Comparison of ENCODE assay signal across 10 mouse cellular contexts in genomic region chr6:128849902-128850301, GRCm38 (mm10). TPM values are rescaled to one million over a fixed set of nuclear protein-coding genes. Genes with fewer than 3 reads are reported as not detected.
DNase-seq lines count a peak whose midpoint lies in the region; ATAC-seq and TF ChIP-seq lines count a peak whose summit lies in the region.
"Had no signal": no experiment of that assay in that cellular context is flagged by ENCODE, and none has a peak within 500 bp of the region (broad histone marks: within the 10 kb centered on the region; RNA-seq: fewer than 3 reads in every experiment).

No protein-coding gene starts in this region.

- whole genome bisulfite sequencing in forebrain, embryonic 11.5 days = 61% methylated on average over 2 of the region's 2 CpGs
- WGBS in liver, embryonic 14.5 days (ENCODE audit: insufficient replicate concordance) = 38% methylated on average over 2 of the region's 2 CpGs
- 51% methylated on average over 2 of the region's 2 CpGs for WGBS in olfactory bulb, adult 2 months

- no peak for ATAC-seq in forebrain, embryonic 11.5 days (replicated peaks; ENCODE audit: low FRiP score)
- no peak for ATAC-seq in liver, embryonic 14.5 days (ENCODE audit: insufficient read depth)

- peaks cover 17 to 47% of the 10 kb centered on the region in 2 experiments for H3K4me1 ChIP-seq in CH12.LX (ENCODE audit: control insufficient read depth in 1 of 2, insufficient read depth in 2 of 2)
- H3K4me1 ChIP-seq in forebrain, embryonic 11.5 days (replicated peaks; ENCODE audit: control insufficient read depth, insufficient read depth, low read length) = no peaks in the 10 kb centered on the region
- peaks cover 0 to 12% of the 10 kb centered on the region in 2 experiments; a peak in 2 of 4 replicates for H3K4me1 ChIP-seq in liver, embryonic 14.5 days (replicated peaks; ENCODE audit: control insufficient read depth in 2 of 2, insufficient read depth in 2 of 2, low read length in 1 of 2)
- peaks cover 7% of the 10 kb centered on the region for H3K4me1 ChIP-seq in olfactory bulb, adult 2 months (ENCODE audit: control insufficient read depth, insufficient read depth, low read length)

- peaks cover 23 to 57% of the 10 kb centered on the region in 2 experiments for H3K36me3 ChIP-seq in CH12.LX (replicated peaks in 1 of 2; ENCODE audit: control insufficient read depth in 1 of 2, insufficient read depth in 1 of 2, low read length in 1 of 2)
- no peaks in the 10 kb centered on the region for H3K36me3 ChIP-seq in forebrain, embryonic 11.5 days (ENCODE audit: control insufficient read depth, insufficient read depth, low read length)
- no peaks in the 10 kb centered on the region for H3K36me3 ChIP-seq in liver, embryonic 14.5 days (replicated peaks; ENCODE audit: control insufficient read depth, insufficient read depth, low read depth)

- H3K79me2 ChIP-seq in CH12.LX (replicated peaks; ENCODE audit: control insufficient read depth, extremely low read depth, insufficient read depth, poor library complexity, severe bottlenecking) = peaks cover 30% of the 10 kb centered on the region

- TF ChIP-seq CTCF in layer of hippocampus, adult 2 months (conservative IDR thresholded peaks at IDR 0.05) = peak; percentile 81
- TF ChIP-seq CTCF in CH12.LX (conservative IDR thresholded peaks at IDR 0.05 in 1 of 2, IDR thresholded peaks at IDR 0.05 in 1 of 2; ENCODE audit: low read depth in 2 of 2, low read length in 2 of 2) = peak; percentile 60 to 75
- peak; percentile 72 for TF ChIP-seq CTCF in liver, embryonic 14.5 days (IDR thresholded peaks at IDR 0.05; ENCODE audit: low read depth)
- TF ChIP-seq CTCF in olfactory bulb, adult 2 months (IDR thresholded peaks at IDR 0.05; ENCODE audit: insufficient read depth, low read depth, low read length) = 0 out of 2 replicates have a peak, but pooled peaks have one; percentile 10

- H3K4me3 ChIP-seq in layer of hippocampus, adult 2 months = no peak overlapping the region
- no peak overlapping the region for H3K4me3 ChIP-seq in CH12.LX (replicated peaks in 1 of 3; ENCODE audit: low read depth in 2 of 3, low read length in 2 of 3, poor library complexity in 1 of 3)
- H3K4me3 ChIP-seq in forebrain, embryonic 11.5 days (ENCODE audit: low read depth, low read length) = no peak overlapping the region
- H3K4me3 ChIP-seq in liver, embryonic 14.5 days (ENCODE audit: insufficient read depth in 1 of 2, low read depth in 2 of 2, low read length in 2 of 2) = no peak overlapping the region
- no peak overlapping the region for H3K4me3 ChIP-seq in olfactory bulb, adult 2 months (ENCODE audit: insufficient read depth, low read depth, low read length)

- no peak overlapping the region for H3K4me2 ChIP-seq in CH12.LX (ENCODE audit: insufficient read depth, low read depth, poor library complexity, severe bottlenecking)
- no peak overlapping the region for H3K4me2 ChIP-seq in forebrain, embryonic 11.5 days (ENCODE audit: low read depth, low read length, severe bottlenecking)
- H3K4me2 ChIP-seq in liver, embryonic 14.5 days (ENCODE audit: low read depth) = no peak overlapping the region

- peak in 1 of 2 experiments; percentile 52 for DNase-seq in layer of hippocampus, adult 2 months (ENCODE audit: low spot score in 2 of 2)
- no peak for DNase-seq in layer of hippocampus, adult 9-10 months (ENCODE audit: low spot score)
- DNase-seq in CH12.LX (ENCODE audit: extremely low read depth) (peak; percentile 56), adipocyte (ENCODE audit: low spot score) (peak; percentile 82)
- peak; percentile 79 for DNase-seq in forebrain, embryonic 11.5 days (ENCODE audit: low spot score)
- no peak for DNase-seq in liver, embryonic 14.5 days (ENCODE audit: low read depth in 3 of 3, low spot score in 3 of 3)
- no peak for DNase-seq in urinary bladder, postnatal 10 days (ENCODE audit: low spot score)

- no peak for TF ChIP-seq EP300 in CH12.LX (IDR thresholded peaks at IDR 0.05; ENCODE audit: low read length)
- TF ChIP-seq EP300 in liver, embryonic 14.5 days (IDR thresholded peaks at IDR 0.05; ENCODE audit: low read depth) = no peak

- TF ChIP-seq RAD21 in CH12.LX (IDR thresholded peaks at IDR 0.05; ENCODE audit: low read depth, low read length) = peak; percentile 55

- H3K9ac ChIP-seq in CH12.LX (ENCODE audit: insufficient read depth, low read depth) = no peak overlapping the region
- no peak overlapping the region for H3K9ac ChIP-seq in forebrain, embryonic 11.5 days (ENCODE audit: low read length)
- H3K9ac ChIP-seq in liver, embryonic 14.5 days (replicated peaks) = no peak overlapping the region

- no peak for TF ChIP-seq POLR2A in CH12.LX (IDR thresholded peaks at IDR 0.05; ENCODE audit: low read depth, low read length)
- TF ChIP-seq POLR2A in olfactory bulb, adult 2 months (IDR thresholded peaks at IDR 0.05; ENCODE audit: insufficient read depth, low read depth, low read length) = no peak

- in situ Hi-C loops in CH12.LX (cut with MboI; ENCODE audit: low pct_ligation_motif_present, low pct_unique_long_range_greater_than_20kb, low sequenced_read_pairs) = loop anchor here (5.0 to 25.0 kb wide), 2 partner anchors 402 to 512 kb away; no protein-coding TSS in a partner anchor

- dilution Hi-C loops in CH12.LX (cut with MboI; ENCODE audit: extremely low pct_ligation_motif_present, extremely low pct_unique_long_range_greater_than_20kb, low sequenced_read_pairs) = no loop called here

- no peaks in the 10 kb centered on the region for H3K9me3 ChIP-seq in CH12.LX (replicated peaks; ENCODE audit: low read length)
- H3K9me3 ChIP-seq in forebrain, embryonic 11.5 days (ENCODE audit: control insufficient read depth, low read length) = no peaks in the 10 kb centered on the region
- no peaks in the 10 kb centered on the region for H3K9me3 ChIP-seq in liver, embryonic 14.5 days (ENCODE audit: control insufficient read depth, low read length)

- no peak overlapping the region for H3K27ac ChIP-seq in layer of hippocampus, adult 2 months
- H3K27ac ChIP-seq in CH12.LX (ENCODE audit: insufficient read depth, low read depth) = no peak overlapping the region
- H3K27ac ChIP-seq in forebrain, embryonic 11.5 days (ENCODE audit: low read depth, low read length) = no peak overlapping the region
- no peak overlapping the region for H3K27ac ChIP-seq in liver, embryonic 14.5 days
- H3K27ac ChIP-seq in olfactory bulb, adult 2 months (ENCODE audit: insufficient read depth, low read depth, low read length) = no peak overlapping the region

- H3K27me3 ChIP-seq in CH12.LX (replicated peaks) = no peaks in the 10 kb centered on the region
- H3K27me3 ChIP-seq in forebrain, embryonic 11.5 days (ENCODE audit: control insufficient read depth, insufficient read depth, low read length) = no peaks in the 10 kb centered on the region
- H3K27me3 ChIP-seq in liver, embryonic 14.5 days (ENCODE audit: control insufficient read depth, insufficient read depth, low read length) = no peaks in the 10 kb centered on the region

TF ChIP-seq in CH12.LX, 34 proteins besides CTCF, POLR2A, EP300 and RAD21:
- TF ChIP-seq ZC3H11A (IDR thresholded peaks at IDR 0.05; ENCODE audit: low read depth, low read length) (0 out of 2 replicates have a peak, but pooled peaks have one; percentile 23), SIN3A (IDR thresholded peaks at IDR 0.05; ENCODE audit: low read length) (no peak), MXI1 (IDR thresholded peaks at IDR 0.05; ENCODE audit: low read depth, low read length) (no peak), PAX5 (IDR thresholded peaks at IDR 0.05; ENCODE audit: low read length) (no peak), SMC3 (IDR thresholded peaks at IDR 0.05; ENCODE audit: low read depth, low read length) (peak; percentile 63)

RNA-seq across cellular contexts. Expression of gene Klrb1b, which starts 23.8 kb away (rescaled TPM):
- not detected for total RNA-seq in layer of hippocampus, adult 2 months (2021)
- total RNA-seq in CH12.LX (2012; rRNA removed) (not detected in 2 replicates), CH12.LX (2014; rRNA removed) (not detected in 2 replicates)
- polyA plus RNA-seq in CH12.LX (2012; ENCODE audit: insufficient read length, low read depth) = not detected in 2 replicates
- not detected in 2 replicates for polyA plus RNA-seq in forebrain, embryonic 11.5 days (2014; fragmentation: Nextera tagmentation; extraction: Ambion mirVana)
- 0.08 and 0.18 TPM in 2 replicates for polyA plus RNA-seq in liver, embryonic 14.5 days (2012; rRNA removed)
- 0.13 TPM in 1 of 2 replicates, not detected in the other for polyA plus RNA-seq in liver, embryonic 14.5 days (2014; fragmentation: Nextera tagmentation; extraction: Ambion mirVana)
- not detected in 2 replicates for polyA plus RNA-seq in olfactory bulb, adult 2 months (2012; ENCODE audit: insufficient read depth, insufficient read length, low replicate concordance, missing spikeins)
- polyA plus RNA-seq: frontal cortex, adult 2 months had no signal

RNA-seq across cellular contexts. Expression of gene Gm44511, which starts 23.8 kb away (rescaled TPM):
- not detected for total RNA-seq in layer of hippocampus, adult 2 months (2021)
- total RNA-seq in CH12.LX (2012; rRNA removed) (not detected in 2 replicates), CH12.LX (2014; rRNA removed) (not detected in 2 replicates)
- polyA plus RNA-seq in CH12.LX (2012; ENCODE audit: insufficient read length, low read depth) = not detected in 2 replicates
- polyA plus RNA-seq in forebrain, embryonic 11.5 days (2014; fragmentation: Nextera tagmentation; extraction: Ambion mirVana) = not detected in 2 replicates
- not detected in 2 replicates for polyA plus RNA-seq in liver, embryonic 14.5 days (2012; rRNA removed)
- polyA plus RNA-seq in liver, embryonic 14.5 days (2014; fragmentation: Nextera tagmentation; extraction: Ambion mirVana) = not detected in 2 replicates
- not detected in 2 replicates for polyA plus RNA-seq in olfactory bulb, adult 2 months (2012; ENCODE audit: insufficient read depth, insufficient read length, low replicate concordance, missing spikeins)
- polyA plus RNA-seq: frontal cortex, adult 2 months; liver, embryonic 16.5 days had no signal

RNA-seq across cellular contexts. Expression of gene Clec2i, which starts 37.5 kb away (rescaled TPM):
- not detected for total RNA-seq in layer of hippocampus, adult 2 months (2021)
- 34.4 and 38.5 TPM in 2 replicates for total RNA-seq in CH12.LX (2012; rRNA removed)
- total RNA-seq in CH12.LX (2014; rRNA removed) = 104 and 134 TPM in 2 replicates
- polyA plus RNA-seq in CH12.LX (2012; ENCODE audit: insufficient read length, low read depth) = 80.7 and 90.3 TPM in 2 replicates
- not detected in 2 replicates for polyA plus RNA-seq in forebrain, embryonic 11.5 days (2014; fragmentation: Nextera tagmentation; extraction: Ambion mirVana)
- polyA plus RNA-seq in liver, embryonic 14.5 days (2012; rRNA removed) = 0.09 and 0.10 TPM in 2 replicates
- polyA plus RNA-seq in liver, embryonic 14.5 days (2014; fragmentation: Nextera tagmentation; extraction: Ambion mirVana) = 0.08 TPM in 1 of 2 replicates, not detected in the other
- not detected in 2 replicates for polyA plus RNA-seq in olfactory bulb, adult 2 months (2012; ENCODE audit: insufficient read depth, insufficient read length, low replicate concordance, missing spikeins)

RNA-seq across cellular contexts. Expression of gene BC035044, which starts 41.0 kb away (rescaled TPM):
- total RNA-seq in layer of hippocampus, adult 2 months (2021) = 1 to 10 TPM; 2.0 to 2.8 TPM
- total RNA-seq in CH12.LX (2012; rRNA removed) = 51.6 and 53.5 TPM in 2 replicates
- 121 and 124 TPM in 2 replicates for total RNA-seq in CH12.LX (2014; rRNA removed)
- polyA plus RNA-seq in CH12.LX (2012; ENCODE audit: insufficient read length, low read depth) = 49.4 and 49.7 TPM in 2 replicates
- polyA plus RNA-seq in forebrain, embryonic 11.5 days (2014; fragmentation: Nextera tagmentation; extraction: Ambion mirVana) = 0.28 and 0.88 TPM in 2 replicates
- polyA plus RNA-seq in liver, embryonic 14.5 days (2012; rRNA removed) = 2.4 and 5.0 TPM in 2 replicates
- polyA plus RNA-seq in liver, embryonic 14.5 days (2014; fragmentation: Nextera tagmentation; extraction: Ambion mirVana) = 5.4 and 10.6 TPM in 2 replicates
- polyA plus RNA-seq in olfactory bulb, adult 2 months (2012; ENCODE audit: insufficient read depth, insufficient read length, low replicate concordance, missing spikeins) = not detected in 2 replicates

Comparison
In these comparisons a context has a peak if more than half of its experiments do, and no peak if none do; other contexts are left out.
1. DNase-seq: peak in CH12.LX (single experiment), adipocyte (single experiment) and forebrain, embryonic 11.5 days (single experiment); none in layer of hippocampus, adult 9-10 months (single experiment), liver, embryonic 14.5 days (0 of 3) and urinary bladder, postnatal 10 days (single experiment).
2. CTCF ChIP-seq: peak in every context shown above with its lines; median percentile 81 in layer of hippocampus, adult 2 months; 72 in liver, embryonic 14.5 days; 68 in CH12.LX; 10 in olfactory bulb, adult 2 months.
3. RNA of gene Clec2i, which starts 37.5 kb away (polyA plus RNA-seq): 80.7 to 90.3 TPM in CH12.LX; 0.08 to 0.10 TPM in liver, embryonic 14.5 days, not detected in forebrain, embryonic 11.5 days and not detected in olfactory bulb, adult 2 months; every median in the first group is over 10 times any median in the second.